Mouse (Mus musculus) retina, adult 2 months (tissue): ENCODE data around the gene F8.
"Not testable (repeated sequence)": the region's sequence is repeated elsewhere in the genome, so short reads cannot be mapped to it uniquely, and the experiment has no call there.

ENCODE experiments used
- DNase-seq: peaks from one replicate; pipeline ENCODE4 v3.0.0-alpha.2; 2012; ENCODE audit warnings: low read depth, low spot score

Gene F8

DNA sequence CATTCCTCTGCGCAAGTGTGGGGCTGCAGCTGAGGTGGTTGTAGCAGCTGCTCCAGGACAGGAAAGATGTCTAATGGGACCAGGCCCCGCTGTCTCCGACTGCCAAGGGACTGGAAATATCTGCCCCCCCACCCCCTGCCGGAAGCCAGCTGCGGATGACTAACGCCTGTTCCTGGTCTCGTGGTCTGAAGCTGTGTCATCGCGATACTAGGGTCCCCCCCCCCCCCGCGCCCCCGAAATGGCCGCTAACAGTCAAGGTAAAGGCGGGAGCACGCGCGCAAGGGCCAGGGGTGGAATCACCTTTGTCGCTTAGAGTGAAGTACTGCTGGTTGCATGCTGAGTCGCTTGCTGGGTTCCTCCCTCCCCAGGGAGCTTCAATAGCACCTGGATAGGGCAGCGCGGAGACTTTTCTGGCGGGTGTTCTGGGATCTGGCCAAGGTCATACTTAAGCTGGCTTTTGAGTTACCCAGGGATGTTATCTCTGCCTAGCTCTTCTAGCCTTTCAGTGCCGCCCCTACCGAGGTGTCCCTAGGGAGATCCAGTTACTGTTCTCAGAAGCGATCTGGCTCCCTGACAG is at the start of gene F8, which contains the start of gene Fundc2:
Gene F8 (minus strand): TSS at position 421 of the 577 bp plus-strand sequence.
Gene Fundc2 (plus strand): TSS at position 205 of the 577 bp plus-strand sequence.
- DNase-seq: peak; percentile 65

DNA sequence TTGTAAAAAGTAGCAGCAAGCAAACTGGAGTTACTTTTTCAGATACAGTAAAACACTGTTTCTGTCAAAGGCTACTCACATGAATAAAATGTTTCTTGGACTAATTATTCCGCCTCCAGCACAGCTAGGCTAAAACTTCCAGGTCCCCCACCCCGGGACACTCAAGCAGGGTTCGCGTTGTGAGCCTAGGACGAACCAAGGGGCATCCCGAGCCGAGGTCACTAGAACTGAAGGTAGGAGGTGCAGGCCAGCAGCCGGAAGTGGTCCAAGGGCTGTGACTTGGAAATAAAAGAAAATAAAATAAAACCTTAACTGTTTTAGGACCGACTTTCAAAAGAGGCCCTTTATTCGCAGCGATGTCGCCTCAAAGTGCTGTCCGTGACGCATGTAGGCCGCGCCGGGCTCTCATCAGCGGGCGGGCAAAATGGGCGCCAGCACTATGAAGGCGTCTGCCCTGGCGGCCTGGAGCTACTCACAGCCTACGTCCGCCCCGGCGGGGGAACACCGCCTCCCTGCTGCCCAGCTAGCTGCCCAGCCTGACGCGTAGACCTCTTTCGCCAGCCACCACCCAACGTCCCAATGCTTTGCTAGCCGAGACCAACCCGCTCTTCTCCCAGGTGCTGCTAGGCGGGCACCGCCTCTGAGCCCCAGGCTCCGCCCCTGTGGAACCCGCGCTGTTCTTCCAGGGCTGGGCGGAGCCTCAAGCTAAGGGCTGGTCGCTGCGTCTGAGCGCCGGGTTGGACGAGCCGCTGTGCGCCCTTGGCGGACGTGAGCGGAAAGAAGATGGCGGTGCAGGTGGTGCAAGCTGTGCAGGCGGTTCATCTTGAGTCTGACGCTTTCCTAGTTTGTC is 33.7 kb upstream of the F8 start, which contains the start of the genes Cmc4, Mtcp1 and Brcc3:
Gene Cmc4 (minus strand): TSS at position 649 of the 850 bp plus-strand sequence.
Gene Mtcp1 (minus strand): TSS at position 653 of the 850 bp plus-strand sequence.
Gene Brcc3 (plus strand): TSS at position 693 of the 850 bp plus-strand sequence.
- DNase-seq: peak; percentile 66

- no peak for DNase-seq
These were observed 27.3 kb upstream of the F8 start for GRCm38 (mm10) chrX:75409711-75410110.

DNA sequence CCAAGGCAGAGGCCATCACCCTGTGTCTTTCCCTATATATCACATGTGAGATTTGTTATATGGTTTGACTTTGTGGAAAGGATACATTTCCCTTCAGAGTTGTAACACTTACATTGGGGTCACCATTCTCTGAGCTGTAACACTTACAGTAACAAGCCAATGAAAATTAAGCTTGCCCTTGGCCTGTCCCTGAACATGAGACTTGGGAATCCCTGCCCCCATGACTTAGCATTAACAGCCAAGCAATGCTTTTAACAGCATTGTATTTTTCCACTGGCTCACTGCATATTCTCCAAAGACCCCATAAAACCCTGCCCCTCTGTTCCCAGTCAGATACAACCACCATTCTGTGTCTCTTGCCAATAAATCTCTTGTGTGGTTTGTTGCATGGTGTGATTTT is 20.9 kb upstream of the F8 start:
- DNase-seq: no peak

DNA sequence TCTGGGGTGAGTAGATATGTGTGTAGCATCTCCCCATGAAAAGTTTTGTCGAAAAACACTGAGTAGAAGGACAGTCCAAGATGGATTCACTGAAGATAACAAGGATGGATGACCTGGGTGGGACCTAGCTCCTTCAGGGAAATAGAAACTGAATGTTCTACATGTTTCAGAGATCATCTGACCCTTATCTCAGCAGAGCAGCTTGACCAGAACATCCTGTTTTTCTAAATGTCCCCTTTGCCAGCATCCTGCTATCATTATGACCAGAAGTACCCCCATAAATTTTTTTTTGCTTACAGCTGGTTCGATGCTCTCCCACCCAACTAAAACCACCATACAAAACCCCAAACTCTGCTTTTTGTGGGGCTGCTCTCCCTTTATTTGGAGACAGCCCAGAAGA is 20.3 kb upstream of the F8 start:
- DNase-seq: no peak

GRCm38 (mm10) chrX:75399471-75399870 is 17.1 kb upstream of the F8 start:
- DNase-seq: no peak

GRCm38 (mm10) chrX:75381699-75382098 is 716 bp downstream of the F8 start:
- DNase-seq: no peak

- DNase-seq: no peak
These were observed 1.2 kb downstream of the F8 start for GRCm38 (mm10) chrX:75381176-75381575.

GRCm38 (mm10) chrX:75376815-75377214 is 5.6 kb downstream of the F8 start:
- no peak for DNase-seq

DNA sequence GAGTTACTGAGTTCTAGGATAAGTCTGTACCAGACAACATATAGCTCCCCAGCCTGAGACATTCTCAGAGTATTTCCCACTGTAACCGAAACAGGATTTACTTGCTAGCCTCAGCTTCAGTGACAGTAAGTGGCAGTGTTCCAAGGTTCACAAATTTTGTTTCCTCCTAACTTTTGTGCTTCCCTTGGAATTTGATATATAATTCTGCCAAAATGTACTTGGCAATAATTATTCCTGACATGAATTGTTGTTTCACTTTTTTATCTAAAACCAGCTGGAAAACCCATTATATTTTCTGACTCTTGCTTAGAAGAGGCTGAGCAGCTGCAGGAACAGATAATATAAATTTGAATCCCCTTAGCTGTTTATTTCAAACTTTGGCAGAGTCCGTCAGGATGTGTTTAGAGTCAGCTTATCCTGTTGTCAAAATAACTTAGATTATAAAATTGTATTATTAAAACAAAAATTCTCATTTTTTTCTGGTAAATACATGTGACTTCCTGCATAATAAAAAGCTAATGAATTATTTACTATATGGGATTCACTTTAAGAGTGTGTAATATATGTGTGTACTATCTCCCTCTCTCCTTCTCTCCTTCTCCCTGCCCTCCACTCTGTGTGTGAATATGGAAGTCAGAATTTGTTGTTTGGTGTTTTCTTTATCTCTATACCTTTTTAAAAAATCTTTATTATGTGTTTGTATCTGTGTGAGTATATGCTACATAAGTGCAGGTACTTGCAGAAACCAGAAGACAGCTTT is 9.6 kb downstream of the F8 start:
- DNase-seq: no peak

- no peak for DNase-seq
These were observed 12.2 kb downstream of the F8 start for GRCm38 (mm10) chrX:75370197-75370596.

DNA sequence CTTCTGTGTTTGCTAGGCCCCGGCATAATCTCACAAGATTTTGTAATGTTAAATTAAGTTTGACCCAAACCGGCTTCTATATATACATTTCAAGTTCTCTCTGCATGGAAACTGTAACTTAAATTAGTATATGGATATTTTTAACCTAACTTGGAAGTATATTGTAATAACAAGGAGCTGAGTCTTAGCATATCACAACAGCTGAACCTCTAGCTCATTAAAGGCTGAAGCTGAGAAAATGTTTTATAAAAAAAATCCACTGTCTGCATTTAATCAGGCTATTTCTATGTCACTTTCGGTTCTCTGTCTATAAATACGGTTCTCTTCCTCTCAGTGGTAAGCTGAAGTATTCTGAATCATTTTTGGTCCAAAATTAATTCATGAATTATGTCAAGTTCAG is 58.9 kb downstream of the F8 start:
- no peak for DNase-seq

- no peak for DNase-seq
These were observed 110.7 kb downstream of the F8 start for GRCm38 (mm10) chrX:75271676-75272075.

DNA sequence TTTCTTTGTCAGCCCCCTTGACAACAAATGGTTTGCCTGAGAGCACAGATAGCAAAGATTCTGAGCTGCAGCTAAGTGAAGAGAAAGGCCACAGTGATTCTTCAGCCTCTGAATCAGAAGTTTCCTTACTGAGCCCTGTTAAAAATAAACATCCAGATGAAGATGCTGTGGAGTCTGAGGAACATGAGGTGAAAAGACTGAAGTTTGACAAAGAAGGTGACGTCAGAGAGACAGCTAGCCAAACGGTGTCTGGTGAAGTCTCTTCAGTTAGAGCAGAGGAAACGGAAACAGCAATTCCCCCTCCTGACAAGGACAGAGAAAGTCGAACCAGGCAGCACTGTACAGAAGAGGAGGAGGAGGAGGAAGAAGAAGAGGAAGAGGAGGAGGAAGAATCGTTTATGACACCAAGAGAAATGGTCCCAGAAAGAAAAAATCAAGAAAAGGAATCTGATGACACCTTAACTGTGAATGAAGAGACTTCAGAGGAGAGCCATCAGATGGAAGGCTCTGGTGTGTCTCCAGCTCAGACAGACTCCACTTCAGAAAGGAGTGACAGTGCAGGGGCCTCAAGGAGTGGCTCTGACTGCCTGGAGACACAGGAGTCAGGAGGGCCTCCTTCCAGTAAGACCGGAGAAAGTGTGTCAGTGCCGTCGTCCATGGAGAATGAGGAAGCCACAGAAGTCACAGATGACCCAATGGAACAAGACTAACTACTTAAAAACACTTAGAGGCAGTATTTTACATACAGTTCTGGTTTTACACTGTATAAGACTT is 148.6 kb downstream of the F8 start:
- DNase-seq: not testable (repeated sequence)

DNA sequence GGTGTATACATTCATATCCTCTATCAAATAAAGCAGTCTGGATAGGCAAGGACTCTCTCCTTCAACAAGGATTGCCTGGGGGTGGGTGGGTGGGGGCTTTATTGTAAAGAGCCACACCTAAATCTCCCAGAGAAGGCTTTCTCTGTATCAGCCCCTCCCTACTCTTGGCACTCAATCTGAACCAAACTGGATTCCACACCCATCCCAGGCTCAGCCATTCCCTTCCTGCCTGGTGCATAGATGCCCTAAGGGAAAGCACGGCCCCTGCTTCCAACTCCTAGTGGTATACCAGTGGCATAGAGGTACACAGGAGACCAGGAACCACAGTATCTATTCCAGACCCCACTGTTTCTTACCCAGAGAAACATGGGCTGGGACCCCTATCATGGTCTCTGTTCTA is 151.0 kb downstream of the F8 start:
- no peak for DNase-seq

GRCm38 (mm10) chrX:75163670-75164069 is 218.7 kb downstream of the F8 start, which contains the start of gene Smim9:
Gene Smim9, minus strand, starts transcription at chrX:75163770.
- DNase-seq: no peak

DNA sequence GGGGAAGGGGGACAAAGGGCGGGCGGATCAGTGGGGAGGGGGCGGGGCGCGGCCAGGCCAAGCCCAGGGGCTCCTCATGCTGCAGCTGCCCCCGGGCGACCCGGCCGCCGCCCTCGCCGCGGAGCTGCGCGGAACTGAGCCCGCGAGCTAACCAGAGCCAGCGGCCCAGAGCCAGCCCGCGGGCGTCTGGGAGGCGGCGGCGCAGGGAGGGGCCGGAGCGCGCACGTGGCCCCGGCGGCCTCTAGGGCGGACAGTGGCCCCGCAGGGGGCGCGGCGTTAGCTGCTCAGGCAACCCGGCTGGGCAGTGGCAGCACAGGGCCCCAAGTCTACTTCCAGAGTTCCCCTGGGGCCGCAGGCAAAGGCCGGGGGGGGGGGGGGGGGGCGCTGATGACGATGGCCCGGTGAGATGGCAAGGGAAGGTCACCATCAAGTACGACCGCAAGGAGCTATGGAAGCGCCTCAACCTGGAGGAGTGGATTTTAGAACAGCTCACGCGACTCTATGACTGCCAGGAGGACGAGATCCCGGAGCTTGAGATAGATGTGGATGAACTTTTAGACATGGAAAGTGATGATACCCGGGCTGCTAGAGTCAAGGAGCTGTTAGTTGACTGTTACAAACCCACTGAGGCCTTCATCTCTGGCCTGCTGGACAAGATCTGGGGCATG is 226.7 kb downstream of the F8 start:
- DNase-seq: no peak

DNA sequence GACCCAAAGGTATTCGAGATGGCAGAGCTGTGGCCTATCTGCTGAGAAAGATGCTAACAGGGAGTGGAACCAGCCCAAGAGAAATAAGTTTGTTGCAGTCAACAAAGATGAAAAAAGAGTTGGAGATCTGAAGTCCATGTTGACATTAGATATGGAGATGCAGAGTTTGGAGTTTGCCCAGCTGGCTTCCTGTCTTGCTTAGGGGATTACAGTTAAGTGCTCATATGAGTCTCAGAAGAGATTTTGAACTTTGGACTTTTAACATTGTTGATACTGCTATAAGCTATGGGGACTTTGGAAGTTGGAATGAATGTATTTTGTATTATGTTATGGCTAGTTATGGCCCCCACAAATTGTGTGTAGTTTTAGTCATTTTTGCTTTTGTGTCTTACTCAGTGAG is 230.2 kb downstream of the F8 start:
- no peak for DNase-seq

- DNase-seq: no peak
These were observed 232.1 kb downstream of the F8 start for GRCm38 (mm10) chrX:75150304-75150703.

GRCm38 (mm10) chrX:75148414-75148813 is 234.0 kb downstream of the F8 start:
- DNase-seq: no peak

DNA sequence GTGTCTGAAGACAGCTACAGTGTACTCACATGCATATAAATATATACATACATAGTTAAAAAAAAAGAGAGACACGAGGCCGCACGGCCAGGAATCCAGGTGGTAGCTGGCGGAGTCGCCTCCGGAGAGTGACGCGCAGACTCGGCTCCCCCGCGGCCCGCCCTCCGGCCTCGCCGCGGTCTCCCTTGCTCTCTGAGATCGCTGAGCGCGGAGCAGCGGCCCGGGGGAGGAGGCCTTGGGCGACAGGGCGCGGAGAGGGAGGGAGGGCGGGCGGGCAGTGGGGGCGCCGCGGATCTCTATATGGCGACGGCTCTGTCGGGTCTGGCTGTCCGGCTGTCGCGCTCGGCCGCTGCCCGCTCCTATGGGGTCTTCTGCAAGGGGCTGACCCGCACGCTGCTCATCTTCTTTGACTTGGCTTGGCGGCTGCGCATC is 239.3 kb downstream of the F8 start:
- not testable (repeated sequence) for DNase-seq
